Mouse (Mus musculus) gonadal fat pad, adult 2 months (tissue): ENCODE measurements around the gene Rps18. TPM values are rescaled to one million over a fixed set of nuclear protein-coding genes. Genes with fewer than 3 reads are reported as not detected.

Experiments used
- DNase-seq: peaks from one replicate; pipeline ENCODE4 v3.0.0-alpha.2; 2012; ENCODE audit warnings: low read depth
- polyA plus RNA-seq: library from polyadenylated mRNA; depleted of rRNA; stranded (reverse); fragments of >200 nt; gene quantifications from 2 replicates; pipeline ENCODE4 v1.2.3, GENCODE M21; 2012

Rps18 gene
- polyA plus RNA-seq, 1 experiment: 816 TPM

DNA sequence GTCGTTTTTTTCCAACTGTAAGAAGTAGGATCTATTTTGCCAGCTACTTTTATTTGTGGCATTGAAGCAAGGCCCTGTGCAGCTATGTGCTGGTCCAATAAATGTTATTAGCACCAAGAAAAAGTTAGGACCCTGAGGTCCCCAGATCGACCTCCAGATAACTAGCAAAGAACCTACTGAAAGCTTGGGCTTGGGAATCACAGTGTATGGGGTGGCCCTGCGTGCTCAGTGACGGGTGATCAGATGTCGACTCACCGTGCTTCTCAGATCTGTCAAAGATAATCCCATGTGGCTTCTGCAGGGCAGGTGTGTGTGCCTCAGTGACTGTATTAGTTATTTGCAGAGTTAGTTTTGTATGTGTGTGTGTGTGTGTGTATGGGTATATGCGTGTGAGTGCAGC is 34.4 kb downstream of the Rps18 start:
- DNase-seq: no peak

GRCm38 (mm10) chr17:33920282-33921097 is 35.3 kb downstream of the Rps18 start:
- no peak for DNase-seq

DNA sequence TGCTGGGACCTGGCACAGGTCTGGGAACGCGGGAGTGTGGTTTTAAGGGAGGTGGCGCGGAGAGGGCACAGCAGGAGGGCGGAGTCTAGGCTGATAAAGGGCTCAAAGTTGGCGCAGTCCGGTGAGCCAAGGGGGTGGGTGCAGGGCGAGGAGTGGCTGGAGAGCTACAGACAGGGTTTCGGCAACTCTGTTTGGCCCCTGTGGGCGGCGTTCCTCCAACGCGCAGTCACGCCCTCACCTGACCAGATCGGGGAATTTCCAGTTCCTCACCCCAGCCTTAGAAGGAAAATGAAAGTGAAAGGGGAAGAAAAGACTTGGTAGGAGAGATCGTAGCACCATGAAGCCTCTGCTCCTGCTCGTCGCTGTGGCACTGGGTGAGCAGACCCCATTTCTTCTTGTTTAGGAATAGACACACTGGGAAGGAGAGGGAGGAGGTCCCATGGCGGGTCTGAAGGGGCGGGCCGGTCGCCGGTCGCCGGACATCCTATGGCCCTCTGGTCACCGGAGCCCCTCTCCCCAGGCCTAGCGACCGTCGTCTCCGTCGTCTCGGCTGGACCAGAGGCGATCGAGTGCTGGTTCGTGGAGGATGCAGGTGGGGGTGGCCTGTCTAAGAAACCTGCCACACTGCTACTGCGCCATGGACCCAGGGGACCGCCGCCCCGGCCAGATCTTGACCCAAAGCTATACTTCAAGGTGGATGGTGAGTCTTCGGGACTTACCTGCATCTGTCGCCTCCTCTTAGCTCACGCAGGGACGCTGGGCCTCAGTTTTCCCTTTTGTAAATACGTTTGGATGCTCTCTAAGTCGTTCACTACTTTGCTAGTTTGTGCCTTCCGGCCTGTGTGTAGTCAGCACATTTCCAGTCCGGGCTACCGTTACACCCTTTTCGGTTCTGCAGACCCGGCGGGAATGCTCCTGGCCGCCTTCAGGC is 36.2 kb downstream of the Rps18 start:
- no peak for DNase-seq

GRCm38 (mm10) chr17:33918293-33919203 is 37.3 kb downstream of the Rps18 start:
- no peak for DNase-seq

DNA sequence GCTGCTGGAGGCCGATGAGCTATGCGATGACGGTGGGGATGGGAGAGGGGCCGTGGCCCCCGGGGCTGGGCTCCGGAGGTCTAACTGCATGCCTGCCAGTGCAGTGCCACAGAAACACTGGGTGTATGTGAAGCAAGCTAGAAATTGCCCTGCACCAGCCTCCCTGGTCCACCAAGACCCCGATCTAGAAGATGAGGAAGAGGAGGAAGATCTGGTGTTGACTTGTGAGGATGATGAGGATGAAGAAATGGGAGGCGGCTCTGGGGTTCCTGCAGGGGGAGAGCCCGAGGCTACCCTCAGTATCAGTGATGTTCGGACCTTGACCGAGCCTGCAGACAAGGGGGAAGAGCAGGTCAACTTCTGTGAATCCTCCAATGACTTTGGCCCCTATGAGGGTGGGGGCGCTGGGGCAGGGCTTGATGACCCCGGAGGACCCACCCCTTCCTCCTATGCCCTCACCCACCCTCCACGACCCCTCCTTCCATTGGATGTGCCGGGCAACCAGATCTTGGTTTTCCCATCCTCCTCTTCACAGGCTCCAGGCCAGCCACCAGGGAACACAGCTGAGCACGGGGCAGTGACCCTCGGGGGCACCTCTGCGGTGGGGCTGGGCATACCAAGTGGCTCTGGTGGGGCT is 38.0 kb downstream of the Rps18 start:
- no peak for DNase-seq

GRCm38 (mm10) chr17:33916847-33917655 is 38.8 kb downstream of the Rps18 start:
- DNase-seq: no peak

- DNase-seq: no peak
Measured at GRCm38 (mm10) chr17:33916294-33916693, 39.5 kb downstream of the Rps18 start.

DNA sequence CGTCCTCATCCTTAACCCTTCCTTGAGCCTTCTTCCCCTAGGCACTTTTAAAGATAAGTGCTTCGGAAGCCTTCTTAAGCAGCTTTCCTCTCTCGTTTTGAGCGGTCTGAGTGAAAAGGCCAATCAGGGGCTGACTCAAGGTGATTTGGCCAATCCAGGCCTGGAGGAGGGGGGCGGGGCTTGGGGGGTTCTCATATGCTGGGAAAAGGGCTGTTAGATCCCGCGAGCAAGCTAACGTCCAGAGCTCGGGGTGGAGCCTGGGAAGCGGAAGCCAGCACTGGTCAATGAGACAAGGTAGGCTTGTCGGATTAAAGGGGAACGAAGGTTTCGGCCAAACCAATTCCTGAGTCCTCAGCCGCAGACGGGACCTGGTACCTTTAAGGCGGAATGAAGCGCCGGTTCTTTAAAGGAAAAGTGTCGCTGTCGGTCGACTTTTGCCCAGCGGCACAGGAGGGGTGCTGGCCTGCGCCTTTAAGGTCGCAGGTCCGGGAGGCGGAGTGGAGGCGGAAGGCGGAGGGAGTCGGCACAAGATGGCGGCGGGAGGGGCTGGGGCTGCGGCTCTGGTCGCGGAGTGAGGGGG is 40.0 kb downstream of the Rps18 start, which contains the start of the genes Tapbp and Zbtb22:
Gene Tapbp, plus strand, starts transcription at position 229 of the 580 bp plus-strand sequence.
Gene Zbtb22, plus strand, starts transcription at position 234 of the 580 bp plus-strand sequence.
- peak; percentile 91 for DNase-seq

DNA sequence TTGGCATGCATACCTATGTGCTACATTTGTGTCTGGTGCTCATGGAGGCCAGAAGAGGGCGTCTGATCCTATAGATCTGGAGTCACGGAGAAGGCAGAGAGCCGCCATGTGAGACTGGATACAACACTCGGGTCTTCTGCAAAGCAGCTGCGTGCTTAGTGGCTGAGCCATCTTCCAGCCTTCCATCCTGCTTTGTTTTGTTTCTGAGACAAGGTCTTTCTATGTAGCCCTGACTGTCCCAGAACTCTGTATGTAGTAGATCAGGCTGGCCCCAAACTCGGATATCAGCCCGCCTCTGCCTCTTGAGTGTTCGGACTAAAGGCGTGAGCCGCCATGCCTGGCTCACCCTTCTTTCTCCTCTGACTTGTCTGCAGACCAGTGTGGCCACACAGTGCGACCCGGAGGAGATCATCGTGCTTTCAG is 40.8 kb downstream of the Rps18 start:
- no peak for DNase-seq

DNA sequence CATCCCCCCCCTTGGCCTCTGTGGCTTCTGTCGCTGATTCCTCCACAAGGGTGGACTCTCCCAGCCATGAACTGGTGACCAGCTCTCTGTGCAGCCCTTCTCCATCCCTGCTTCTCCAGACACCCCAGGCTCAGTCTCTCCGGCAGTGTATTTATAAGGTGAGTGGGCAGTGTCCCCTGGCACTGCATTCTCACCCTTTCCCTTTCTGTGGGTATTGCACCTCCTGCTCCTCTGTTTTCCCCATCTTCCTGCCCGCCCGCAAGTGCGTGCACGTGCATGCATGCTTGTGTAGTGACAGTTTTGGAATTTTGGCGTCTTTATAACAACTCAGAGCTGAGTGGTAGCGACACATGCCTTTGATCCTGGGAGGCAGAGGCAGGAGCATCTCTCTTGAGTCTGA is 41.9 kb downstream of the Rps18 start:
- DNase-seq: no peak

GRCm38 (mm10) chr17:33913264-33913663 is 42.5 kb downstream of the Rps18 start:
- no peak for DNase-seq

- DNase-seq: no peak
Measured at GRCm38 (mm10) chr17:33911813-33912414, 43.9 kb downstream of the Rps18 start.

GRCm38 (mm10) chr17:33911052-33911812 is 44.6 kb downstream of the Rps18 start:
- DNase-seq: no peak

GRCm38 (mm10) chr17:33910346-33911051 is 45.3 kb downstream of the Rps18 start:
- no peak for DNase-seq

DNA sequence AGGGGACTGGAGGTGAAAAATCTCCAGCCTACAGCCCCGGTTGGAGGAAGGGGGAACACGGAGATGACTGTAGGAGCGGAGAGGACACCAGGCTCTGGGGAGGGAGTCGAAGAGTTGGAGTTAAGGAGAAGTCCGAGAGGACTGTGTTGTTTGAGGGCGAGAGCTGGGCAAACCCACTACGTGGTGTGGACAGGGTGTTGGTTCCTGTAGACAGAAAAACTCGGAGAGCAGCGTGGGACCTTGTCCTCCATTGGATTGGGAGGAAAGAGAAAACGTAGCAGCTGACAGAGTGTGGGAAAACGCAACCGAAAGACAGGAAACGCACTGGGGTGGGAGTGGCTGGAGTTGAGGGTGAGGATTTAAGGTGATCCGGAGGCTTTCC is 45.9 kb downstream of the Rps18 start:
- no peak for DNase-seq

DNA sequence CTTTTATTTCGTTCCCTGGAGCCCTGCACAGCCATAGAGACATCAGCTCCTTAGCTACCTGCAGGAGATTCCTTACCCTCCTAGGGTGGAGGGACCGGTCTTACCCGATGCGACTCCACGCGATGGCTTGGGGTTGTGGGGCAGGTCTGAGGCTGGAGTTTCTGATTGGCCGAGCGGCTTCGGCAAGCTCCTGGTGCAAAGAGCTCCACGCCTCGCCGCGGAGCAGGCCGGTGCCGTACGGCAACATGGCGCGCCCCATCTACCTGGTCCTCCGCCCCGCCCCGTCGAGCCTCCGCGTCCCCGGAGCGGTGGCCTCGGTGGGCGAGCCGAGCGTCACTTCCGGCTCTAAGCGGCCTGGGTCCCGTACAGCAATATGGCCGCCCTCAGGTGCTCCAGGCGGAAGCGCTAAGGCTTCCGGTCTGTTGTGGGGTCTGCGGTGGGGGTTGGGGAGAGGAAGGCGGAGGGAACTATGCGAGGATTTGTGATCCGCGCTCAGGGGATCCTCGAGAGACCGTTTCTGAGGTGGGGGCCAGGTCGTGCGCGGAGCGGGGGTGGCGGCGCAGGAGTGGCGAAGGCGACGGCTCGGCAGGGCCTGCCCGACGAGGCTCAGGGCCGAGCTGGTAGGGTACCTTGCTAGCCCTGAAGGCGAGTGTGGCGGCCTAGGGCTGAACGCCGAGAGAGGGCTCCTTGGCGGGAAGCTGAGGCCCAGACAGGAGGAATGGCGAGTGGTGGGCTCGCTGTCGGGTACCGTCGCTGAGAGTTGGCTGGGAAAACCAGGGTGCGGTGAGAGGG is 46.5 kb downstream of the Rps18 start, which contains the start of gene Daxx:
Gene Daxx, plus strand, starts transcription at position 338 of the 792 bp plus-strand sequence.
- peak; percentile 81 for DNase-seq
